Mouse (Mus musculus) heart, adult 2 months (tissue): Measurements from ENCODE around the gene Tent5c.

Experiments
- CTCF ChIP-seq: fragments of 200-600 bp; IDR thresholded peaks from 2 replicates; pipeline ENCODE4 v1.8.1; 2022; ENCODE audit warnings: antibody characterized with exemption, mild to moderate bottlenecking, moderate library complexity
- EP300 ChIP-seq: fragments of 200-500 bp; IDR thresholded peaks from 2 replicates; pipeline ENCODE4 v1.6.1; 2011; ENCODE audit warnings: low read depth, low read length, control low read depth; ENCODE audit not compliant: insufficient read depth

- TF ChIP-seq CTCF (no peak), EP300 (no peak)
These were observed 6.0 kb downstream of the Tent5c start for GRCm38 (mm10) chr3:100482971-100483610.
